Mouse (Mus musculus) spleen, postnatal 14 days (tissue): ENCODE results near the gene Gm49322.

Source experiments
- DNase-seq, 2 experiments: peaks; one replicate each; pipeline ENCODE4 v3.0.0; 2021 to 2022; ENCODE audit warnings: low spot score in 2 of 2

The Gm49322 gene

DNA sequence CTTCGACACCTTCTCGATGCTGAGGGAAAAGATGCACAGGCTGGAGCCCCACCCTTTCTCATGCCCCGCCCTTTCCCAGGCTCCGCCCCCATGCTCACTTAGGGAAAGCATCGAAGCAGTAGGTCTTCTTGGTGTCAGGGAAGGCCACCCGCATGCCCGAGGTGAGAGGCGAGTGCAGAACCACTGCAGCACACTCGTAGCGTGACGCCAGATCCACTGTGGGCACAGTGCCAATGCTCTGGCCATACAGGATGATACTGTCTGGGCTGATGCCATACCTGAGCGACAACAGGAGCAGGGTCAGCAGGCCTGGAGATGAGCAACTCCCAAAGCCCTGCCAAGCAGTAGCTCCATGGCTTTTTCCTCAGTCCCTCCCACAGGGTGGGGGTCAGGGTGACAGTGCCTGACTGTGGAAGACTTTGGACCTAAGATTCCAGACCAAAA lies 21.8 kb upstream of the Gm49322 start:
- DNase-seq = no peak

DNA sequence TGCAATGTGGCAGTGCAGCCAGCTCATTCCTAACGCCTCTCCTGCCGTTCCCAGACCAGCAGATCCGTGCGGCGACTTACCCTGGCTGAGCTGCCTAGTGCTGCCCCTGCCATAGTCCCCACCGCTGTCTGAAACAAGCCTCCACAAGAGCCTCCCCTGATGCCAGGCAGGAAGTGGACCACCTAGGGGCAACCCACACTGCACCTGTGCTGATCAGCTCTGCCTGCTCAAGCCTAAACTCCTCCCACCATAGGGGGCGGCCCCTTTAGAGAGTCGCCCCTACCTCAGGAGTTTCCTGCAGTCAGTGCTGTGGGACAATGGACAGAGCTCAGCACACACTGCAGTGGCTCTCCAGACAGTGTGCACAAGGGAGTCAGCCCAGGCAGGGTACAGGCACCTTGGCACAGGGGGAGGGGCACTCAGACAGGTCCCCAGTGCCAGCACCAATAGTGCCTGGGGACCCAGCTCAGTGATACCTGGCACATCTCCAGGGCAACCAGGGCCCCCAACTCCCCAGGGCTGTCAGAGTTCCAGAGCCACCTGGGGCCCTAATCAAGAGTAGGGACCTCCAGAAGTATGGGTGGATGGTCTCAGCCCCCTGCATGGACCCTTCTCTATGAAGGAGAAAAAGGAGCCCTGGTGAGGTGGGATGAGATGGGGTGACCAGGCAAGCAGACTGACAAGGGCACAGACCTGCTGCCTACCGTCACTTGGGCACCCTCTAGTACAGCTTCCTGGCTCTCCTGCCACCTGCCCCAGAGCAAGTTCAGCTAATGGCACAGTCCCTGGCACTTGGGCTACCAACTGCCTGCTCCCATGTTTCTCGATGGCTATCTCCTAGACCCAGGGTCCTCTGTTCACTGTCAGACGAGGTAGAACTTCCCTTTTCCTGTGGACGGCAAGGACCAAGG lies 20.9 kb upstream of the Gm49322 start:
- DNase-seq = no peak

DNA sequence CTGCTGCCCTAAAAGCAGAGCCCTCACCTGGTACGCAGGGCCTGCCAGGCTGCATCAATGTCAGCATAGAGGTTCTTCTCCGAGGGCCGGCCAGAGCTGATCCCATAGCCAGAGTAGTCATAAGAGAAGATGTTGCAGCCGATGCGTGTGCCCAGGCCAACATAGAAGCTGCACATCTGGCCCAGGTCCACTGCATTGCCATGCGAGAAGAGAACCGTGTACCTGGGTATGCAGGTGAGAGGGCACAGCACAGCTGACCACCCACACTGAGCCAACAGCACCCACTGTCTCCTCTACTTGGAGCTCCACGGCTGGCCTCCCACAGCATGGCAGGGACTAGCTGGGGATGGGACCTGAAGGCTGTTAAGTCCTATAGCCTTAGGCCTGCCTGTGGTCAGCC lies 20.2 kb upstream of the Gm49322 start:
- DNase-seq = no peak

DNA sequence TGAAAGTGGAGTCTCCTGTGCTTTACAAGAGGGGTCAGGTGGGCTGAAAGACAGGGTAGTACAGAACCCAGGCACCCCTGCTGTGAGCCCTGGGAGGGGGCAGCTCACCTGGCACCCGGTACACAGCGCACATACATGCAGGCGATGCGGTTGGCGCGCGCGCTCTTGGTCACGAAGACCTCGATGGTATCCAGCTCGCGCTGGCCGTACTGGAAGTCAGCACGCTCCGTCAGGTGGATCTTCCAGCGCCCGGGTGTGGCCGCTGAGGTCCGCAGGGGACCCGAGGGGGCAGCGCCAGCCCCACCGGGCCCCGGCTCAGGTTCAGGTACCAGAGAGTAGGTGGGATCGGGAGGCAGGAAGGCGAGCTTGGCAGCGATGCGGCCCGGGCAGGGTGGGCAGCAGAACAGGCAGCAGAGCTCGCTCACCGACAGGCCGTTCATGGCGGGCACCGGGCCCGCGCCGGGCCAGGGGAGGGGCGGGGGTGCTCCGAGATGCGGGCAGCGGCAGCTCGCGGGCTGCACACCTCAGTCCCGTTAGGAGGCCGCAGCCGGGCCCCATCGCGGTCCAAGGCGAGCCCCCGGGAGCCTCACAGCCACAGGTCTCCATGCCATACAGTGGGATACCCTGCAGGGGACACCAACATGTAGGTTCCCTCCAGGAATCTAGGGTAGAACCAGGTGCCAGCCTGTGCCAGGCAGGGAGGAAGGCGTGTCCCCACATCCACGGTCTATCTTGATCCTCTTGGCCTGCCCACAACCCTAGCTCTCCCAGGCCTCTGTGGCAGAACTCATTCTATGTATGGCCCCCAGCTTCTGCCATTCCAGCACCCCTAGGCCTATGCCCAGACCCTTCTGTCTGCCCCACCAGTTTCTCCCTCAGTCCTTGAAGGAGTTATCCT lies 19.2 kb upstream of the Gm49322 start:
- no peak for DNase-seq

DNA sequence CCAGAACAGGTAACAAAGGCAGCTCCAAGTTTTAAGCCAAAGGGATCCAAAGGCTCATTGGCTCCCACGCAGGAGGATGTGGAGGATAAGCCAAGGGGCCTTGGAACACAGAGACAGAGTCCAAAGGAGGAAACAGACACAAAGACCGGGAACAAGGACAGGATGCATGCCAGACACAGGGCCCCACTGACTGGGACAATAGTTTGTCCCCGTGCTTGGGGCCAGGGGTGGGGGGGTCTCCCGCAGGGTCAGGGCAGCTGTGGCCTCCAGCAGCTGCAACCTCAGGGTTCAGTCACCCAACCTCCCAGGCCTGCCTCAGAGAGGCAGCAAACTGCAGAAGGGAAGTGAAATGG lies 18.5 kb upstream of the Gm49322 start:
- no peak for DNase-seq

DNA sequence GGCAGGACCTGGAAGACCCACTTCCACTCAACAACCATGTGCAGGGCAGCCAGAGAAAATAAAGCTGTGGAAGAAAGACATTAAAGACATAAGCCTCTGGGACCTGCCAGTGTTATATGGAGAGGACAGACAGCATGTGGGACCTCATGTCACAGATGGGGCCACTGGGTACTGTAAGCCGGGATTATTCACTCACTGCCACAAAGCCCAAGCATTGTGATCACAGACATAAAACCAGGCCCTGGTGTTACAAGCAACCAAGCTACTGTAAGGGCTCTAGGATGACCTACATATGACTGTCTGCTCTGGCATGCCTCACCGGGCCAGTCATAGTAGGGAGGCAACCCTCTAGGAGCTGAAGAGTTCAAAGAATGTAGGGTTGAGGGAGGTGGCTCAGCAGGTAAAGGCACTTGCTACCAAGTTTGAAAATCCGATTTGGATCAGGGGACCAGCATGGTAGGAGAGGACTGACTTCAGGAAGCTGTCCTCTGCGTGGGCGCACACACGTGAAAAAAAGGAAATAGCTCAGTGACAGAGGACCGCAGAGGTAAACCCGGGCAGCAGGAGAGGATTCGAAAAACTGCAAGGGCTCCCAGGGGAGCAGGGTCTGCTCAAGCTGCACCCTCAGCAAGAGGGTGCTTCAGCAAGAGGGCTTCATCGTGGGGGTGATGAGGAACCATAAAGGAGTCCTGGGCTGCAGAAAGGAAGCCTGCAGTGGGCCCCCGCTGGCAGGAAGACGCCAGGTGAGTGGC lies 16.5 kb upstream of the Gm49322 start:
- DNase-seq = peak; percentile 42 to 55

DNA sequence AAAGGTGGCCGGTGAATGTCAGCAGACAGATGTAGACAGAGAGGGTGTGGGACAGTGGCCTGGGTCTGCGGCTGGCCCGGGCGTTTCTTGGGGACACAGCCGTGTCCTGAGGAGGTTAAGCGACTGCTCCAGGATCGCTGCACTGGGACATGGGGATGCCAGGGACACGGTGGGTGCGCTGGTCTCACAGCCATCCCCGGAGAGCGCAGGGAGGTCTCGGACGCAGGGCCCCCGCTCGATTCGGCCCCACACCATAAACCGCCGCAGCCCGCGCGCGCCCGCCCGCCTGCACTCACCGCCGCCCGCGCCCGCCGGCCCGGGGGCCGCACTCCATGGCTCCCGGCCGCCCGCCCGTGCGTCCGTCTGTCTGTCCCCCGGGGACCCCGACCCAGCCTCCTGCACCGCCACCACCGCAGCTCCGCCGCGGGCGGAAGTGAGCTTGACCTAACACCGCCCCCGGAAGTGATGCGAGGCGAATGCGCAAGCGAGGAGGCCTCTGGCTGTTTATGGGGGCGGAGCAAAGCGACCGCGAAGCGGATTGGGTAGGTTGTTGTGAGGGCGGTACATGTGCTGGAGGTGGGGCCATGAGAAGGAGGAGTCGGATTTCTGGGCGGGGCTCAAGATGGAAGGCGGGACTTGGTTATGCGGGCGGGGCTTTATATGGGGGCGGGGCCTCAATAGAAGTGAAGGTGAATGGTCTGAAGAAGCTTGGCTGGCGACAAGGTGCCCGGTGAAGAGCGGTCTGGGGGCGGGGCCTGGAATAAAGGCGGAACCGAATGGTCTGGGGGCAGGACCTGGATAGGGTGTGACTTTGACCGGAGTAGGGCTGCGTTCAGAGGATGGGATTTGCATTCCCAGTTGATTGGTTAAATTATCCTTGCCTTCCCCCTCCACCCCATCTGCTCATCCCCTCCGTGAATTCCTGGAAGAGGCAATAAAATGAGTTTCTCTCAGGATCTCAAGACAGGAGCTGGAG lies 15.7 kb upstream of the Gm49322 start, which contains the start of gene Abhd17a:
TSS of gene Abhd17a (minus strand) at position 463 of the 976 bp plus-strand sequence.
- peak; percentile 88 to 94 for DNase-seq

DNA sequence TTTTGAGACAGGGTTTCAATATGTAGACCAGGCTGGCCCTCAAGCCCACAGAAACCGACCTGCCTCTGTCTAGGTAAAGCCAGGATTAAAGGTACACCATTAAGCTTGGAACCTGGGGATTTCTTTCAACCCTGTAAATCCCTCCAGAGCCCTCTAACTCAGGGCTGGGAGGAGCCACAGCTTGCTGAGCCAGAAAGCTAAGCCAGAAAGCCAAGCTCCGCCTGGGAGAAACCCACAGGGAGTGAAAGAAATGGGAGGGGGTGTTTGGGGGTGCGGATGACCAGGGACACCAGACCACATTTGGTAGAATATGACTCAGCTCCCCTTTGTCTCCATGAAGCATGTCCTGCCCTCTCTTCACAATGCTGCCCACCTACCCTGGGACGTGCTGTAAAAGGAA lies 9.5 kb upstream of the Gm49322 start:
- DNase-seq = no peak

DNA sequence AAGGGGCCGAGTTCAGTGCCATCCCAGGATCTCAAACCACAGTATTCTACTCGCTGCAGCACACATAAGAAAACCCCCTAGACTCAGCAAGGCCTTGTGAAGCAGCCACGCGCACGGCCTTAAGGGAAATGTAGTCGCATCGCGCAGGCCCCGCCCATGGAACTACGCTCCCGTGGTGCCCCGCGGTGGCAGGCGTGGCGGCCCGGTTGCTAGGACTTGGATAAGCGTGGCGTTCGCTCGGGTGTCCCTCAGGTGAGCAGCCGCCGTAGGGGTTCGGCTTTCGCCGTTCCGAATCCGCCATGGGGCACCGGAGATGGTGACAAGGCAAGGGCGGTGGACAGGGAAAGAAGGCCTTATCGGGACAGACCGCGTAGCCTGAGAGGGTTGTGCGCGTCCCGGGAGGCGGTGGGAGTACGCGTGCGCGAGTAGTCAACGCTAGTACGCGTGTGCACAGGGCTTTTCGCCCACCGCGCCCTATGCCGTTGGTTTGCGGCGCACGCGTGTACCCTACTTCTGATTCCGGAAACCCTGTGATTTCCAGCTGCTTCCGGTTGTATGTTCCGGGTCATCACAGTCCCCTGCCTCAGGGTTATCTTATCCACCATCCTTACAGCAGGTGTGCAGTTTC lies 3.0 kb upstream of the Gm49322 start, which contains the start of the genes Scamp4 and Adat3:
TSS of gene Scamp4 (plus strand) at position 175 of the 628 bp plus-strand sequence.
TSS of gene Adat3 (plus strand) at position 183 of the 628 bp plus-strand sequence.
- DNase-seq = peak; percentile 87 to 90

DNA sequence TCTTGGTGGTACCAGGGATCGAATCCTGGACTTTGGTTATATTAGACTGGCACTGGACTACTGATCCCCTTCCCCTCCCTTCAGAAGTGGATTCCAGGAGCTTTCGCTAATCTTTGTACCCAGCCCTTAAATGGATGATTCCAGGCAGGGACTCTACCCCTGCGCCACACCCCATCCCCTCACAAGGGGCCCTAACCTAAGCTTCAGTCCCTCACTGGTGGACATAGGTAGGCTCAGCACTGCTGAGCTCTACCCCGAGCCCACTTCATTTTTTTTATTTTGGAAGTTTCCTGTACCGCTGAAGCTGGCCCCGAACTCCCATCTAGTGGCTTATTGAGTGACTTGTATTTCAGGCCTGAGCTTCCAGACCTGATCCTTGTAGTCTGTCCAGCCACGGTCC lies 2.5 kb upstream of the Gm49322 start:
- DNase-seq = no peak

DNA sequence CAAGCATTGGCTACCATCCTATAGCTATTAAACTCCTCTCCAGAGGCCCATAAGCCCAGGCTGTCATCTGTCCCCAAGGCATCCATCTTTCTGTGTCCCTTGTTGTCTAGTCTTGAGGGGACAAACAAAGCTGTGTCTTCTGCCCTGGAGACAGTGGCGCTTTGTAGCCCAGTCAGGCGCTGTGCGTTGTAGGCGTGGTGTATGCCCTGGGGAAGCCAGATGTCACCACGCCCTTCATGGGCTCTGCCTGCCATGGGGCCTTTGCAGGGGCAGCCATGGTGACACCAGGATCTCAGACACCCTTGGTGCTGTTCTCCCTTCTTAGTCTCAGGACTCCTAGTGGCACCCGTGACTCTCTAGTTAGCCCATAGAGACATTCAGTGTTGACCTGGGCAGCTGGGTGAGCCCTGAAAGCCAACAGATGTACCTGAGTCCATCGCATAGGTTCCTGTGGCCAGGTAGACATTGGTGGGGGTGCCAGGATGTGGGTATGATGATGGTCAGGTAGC lies 1.8 kb upstream of the Gm49322 start:
- peak; percentile 45 to 68 for DNase-seq

DNA sequence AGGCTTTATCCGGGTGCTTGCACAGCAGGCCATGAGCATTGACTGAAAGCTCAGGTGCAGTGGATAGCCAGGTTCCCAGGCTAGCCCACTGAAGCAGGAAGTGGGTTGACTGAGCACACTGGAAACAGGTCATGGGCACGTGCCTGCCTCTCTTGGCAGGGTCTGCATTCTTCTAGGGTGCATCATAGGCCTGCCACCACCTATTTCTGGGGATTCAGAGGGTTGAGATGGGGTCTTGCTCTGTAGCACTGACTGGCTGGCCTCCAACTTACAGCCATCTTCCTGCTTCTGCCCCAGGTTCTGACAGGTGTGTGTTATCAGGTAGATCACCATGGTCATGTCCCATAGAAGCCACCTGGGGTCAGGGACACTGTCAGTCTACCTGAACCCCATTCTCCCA lies 833 bp upstream of the Gm49322 start:
- no peak for DNase-seq

DNA sequence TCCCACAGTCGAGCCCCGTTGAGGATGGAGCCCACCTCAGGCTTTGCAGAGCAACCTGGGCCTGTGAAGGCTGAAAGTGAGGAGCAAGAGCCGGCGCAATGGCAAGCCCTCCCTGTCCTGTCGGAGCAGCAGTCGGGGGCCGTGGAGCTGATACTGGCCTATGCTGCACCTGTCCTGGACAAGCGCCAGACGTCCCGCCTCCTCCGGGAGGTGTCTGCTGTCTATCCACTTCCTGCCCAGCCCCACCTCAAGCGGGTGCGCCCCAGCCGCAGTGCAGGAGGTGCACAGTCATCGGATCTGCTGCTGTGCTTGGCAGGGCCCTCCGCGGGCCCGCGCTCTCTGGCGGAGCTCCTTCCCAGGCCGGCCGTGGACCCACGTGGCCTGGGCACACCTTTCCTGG lies 485 bp downstream of the Gm49322 start:
- no peak for DNase-seq

DNA sequence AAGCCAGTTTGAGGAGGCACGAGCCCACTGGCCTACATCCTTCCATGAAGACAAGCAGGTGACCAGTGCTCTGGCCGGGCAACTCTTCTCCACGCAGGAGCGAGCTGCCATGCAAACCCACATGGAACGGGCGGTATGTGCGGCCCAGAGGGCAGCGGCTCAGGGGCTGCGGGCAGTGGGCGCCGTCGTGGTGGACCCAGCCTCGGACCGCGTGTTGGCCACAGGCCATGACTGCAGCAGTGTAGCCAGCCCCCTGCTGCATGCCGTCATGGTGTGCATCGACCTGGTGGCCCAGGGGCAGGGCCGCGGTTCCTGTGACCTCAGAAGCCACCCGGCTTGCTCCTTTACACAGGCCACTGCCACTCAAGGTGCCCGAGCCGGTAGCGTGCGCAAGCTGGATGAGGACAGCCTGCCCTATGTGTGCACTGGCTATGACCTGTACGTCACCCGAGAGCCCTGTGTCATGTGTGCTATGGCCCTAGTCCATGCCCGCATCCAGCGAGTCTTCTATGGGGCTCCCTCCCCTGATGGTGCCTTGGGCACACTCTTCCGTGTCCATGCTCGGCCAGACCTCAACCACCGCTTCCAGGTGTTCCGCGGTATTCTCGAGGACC lies 1.0 kb downstream of the Gm49322 start:
- no peak for DNase-seq

DNA sequence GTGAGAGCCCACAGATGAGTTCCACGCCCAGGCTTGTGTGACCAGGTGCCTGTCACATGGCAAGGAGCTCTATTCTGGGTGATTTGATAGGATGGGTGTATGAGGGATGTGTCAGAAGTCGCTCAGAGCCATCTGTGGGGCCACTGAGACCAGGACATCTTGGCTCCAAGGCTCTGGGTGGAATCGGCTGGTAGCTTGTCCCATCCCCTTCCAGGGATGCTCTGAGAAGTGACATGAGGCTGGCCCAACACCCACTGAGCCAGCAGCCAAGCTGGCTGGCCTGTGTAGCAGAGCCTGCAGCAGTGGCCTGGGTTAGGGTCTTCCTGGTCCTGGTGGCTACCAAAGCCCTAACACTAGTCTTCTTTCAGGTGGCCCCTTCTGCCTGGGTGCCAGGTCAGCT lies 2.6 kb downstream of the Gm49322 start:
- DNase-seq = no peak

DNA sequence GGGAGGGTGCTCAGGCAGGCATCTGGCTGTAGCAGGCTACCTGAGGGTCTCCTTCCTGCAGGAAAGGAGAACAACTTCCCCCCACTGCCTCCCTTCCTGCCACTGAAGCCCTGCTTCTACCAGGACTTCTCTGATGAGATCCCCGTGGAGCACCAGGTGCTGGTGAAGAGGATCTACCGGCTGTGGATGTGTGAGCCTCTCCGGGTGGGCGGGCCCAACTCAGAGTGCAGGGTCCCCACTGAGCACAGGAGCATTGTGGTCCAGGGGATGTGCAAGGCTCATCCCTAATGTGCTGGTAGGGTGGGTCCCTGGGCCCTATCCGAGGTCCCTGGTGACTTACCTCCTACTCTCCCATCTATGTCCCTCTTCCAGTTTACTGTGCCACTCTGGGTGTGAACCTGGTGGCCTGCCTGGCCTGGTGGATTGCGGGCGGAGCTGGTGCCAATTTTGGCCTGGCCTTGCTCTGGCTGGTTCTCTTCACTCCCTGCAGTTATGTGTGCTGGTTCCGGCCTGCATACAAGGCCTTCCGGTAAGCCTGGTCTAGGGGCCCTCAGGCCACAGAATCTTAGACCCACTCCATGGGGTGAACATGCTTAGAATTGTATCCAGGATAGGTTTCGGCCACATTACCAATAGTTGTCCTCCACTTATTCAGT lies 3.6 kb downstream of the Gm49322 start:
- no peak for DNase-seq

DNA sequence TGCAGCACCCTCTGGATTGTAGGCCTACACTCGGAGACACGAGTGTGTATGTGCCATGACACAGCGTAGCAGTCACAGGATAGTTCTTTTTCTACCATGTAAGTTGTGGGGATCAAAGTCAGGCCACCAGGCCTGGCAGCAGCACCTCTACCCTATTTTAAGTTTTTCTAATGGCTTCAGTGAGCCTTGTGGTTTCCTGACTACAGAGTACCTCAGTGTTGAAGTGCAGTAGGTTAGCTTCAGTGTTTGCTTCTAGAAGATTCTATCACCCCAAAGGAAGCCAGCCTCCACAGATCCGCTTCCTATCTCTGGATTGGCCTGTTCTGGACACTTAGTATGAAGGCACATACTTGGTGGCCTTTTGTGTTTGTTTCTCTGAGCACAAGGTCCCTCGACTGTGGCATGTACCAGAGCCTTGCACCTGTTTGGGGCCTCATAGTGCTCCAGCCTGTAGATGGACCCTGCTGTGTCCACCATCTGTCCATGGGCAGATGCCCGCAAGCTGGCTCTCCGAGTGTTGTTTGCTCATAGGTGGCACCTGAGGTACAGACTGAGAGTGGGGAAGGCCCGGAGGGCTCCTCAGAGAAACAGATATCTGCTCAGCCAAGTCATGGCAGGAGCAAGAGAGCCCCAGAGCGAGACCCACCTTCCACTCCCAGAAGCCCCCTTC lies 4.4 kb downstream of the Gm49322 start:
- no peak for DNase-seq

DNA sequence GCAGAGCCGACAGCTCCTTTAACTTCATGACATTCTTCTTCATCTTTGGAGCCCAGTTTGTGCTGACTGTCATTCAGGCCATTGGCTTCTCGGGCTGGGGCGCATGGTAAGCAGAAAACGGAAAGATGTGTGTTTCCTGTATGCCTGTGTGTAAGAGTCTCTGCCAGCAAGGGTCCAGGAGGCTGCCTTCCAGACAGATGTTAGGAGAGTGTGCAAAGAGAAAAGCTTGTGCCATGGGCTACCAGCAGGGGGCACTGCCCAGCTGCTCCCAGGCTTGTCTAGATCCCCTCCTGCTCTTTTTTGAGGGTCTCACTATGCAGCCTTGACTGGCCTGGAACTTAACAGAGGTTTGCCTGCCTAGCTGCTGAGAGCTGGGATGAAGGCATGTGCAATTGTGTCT lies 5.2 kb downstream of the Gm49322 start:
- DNase-seq = peak; percentile 50 to 58
